Mouse (Mus musculus) T-helper 2 cell (primary cell): ENCODE data around the gene Pdzd2.

ENCODE experiments used
- in situ Hi-C: fragments of 300-600 bp; cut with MboI, MseI; formaldehyde crosslinking; loops from one replicate; pipeline ENCODE4 v1.15.1; 2025; ENCODE audit warnings: high pct_unique_total_duplicates

Gene Pdzd2

GRCm38 (mm10) chr15:12320441-12321090 lies 419.2 kb downstream of the Pdzd2 start:
- in situ Hi-C loops, result no loop called here

- in situ Hi-C loops, result loop anchor here (10.0 kb wide), 2 partner anchors 95 to 915 kb away; no protein-coding TSS in a partner anchor
Measured at GRCm38 (mm10) chr15:12319889-12320288, 419.8 kb downstream of the Pdzd2 start.

GRCm38 (mm10) chr15:12318451-12318850 lies 421.3 kb downstream of the Pdzd2 start:
- in situ Hi-C loops, result loop anchor here (10.0 kb wide), 2 partner anchors 94 to 914 kb away; no protein-coding TSS in a partner anchor

- in situ Hi-C loops, result loop anchor here (10.0 kb wide), 2 partner anchors 92 to 912 kb away; no protein-coding TSS in a partner anchor
Measured at GRCm38 (mm10) chr15:12317290-12317689, 422.4 kb downstream of the Pdzd2 start.

GRCm38 (mm10) chr15:12315996-12316395 lies 423.7 kb downstream of the Pdzd2 start:
- in situ Hi-C loops, result loop anchor here (10.0 kb wide), 2 partner anchors 91 to 911 kb away; no protein-coding TSS in a partner anchor

- in situ Hi-C loops, result loop anchor here (10.0 kb wide), 2 partner anchors 90 to 910 kb away; no protein-coding TSS in a partner anchor
Measured at GRCm38 (mm10) chr15:12314584-12314983, 425.1 kb downstream of the Pdzd2 start.

- in situ Hi-C loops, result loop anchor here (10.0 kb wide), 2 partner anchors 88 to 908 kb away; no protein-coding TSS in a partner anchor
Measured at GRCm38 (mm10) chr15:12313255-12313654, 426.5 kb downstream of the Pdzd2 start.

GRCm38 (mm10) chr15:12311465-12311864 lies 428.3 kb downstream of the Pdzd2 start:
- in situ Hi-C loops, result loop anchor here (10.0 kb wide), 2 partner anchors 87 to 907 kb away; no protein-coding TSS in a partner anchor

- in situ Hi-C loops, result loop anchor here (10.0 kb wide), 2 partner anchors 86 to 906 kb away; no protein-coding TSS in a partner anchor
Measured at GRCm38 (mm10) chr15:12310676-12311075, 429.0 kb downstream of the Pdzd2 start.
